Mouse (Mus musculus) midbrain, embryonic 11.5 days (tissue): ENCODE data around the gene Ccnd2. TPM values are rescaled to one million over a fixed set of nuclear protein-coding genes. Genes with fewer than 3 reads are reported as not detected.

ENCODE experiments used
- ATAC-seq: fragments of 200-750 bp; cut with Nextera tagmentation; 2 replicates; pipeline ENCODE4 v1.8.0; 2017; ENCODE audit warnings: moderate TSS enrichment, moderate library complexity; ENCODE audit not compliant: low FRiP score
- DNase-seq: peaks from one replicate; pipeline ENCODE4 v3.0.0; 2015; ENCODE audit warnings: low spot score; ENCODE audit errors: missing footprints
- H3K27ac ChIP-seq: fragments of 300-500 bp; sonication (generic); 2 replicates; pipeline ENCODE4 v1.5.1; 2014; ENCODE audit warnings: low read depth, low read length
- H3K27me3 ChIP-seq: fragments of 300-500 bp; sonication (generic); 2 replicates; pipeline ENCODE4 v1.6.1; 2014; ENCODE audit warnings: mild to moderate bottlenecking, low read length, moderate library complexity, mixed read lengths; ENCODE audit not compliant: control insufficient read depth, insufficient read depth
- H3K36me3 ChIP-seq: fragments of 300-500 bp; sonication (generic); 2 replicates; pipeline ENCODE4 v1.6.1; 2014; ENCODE audit warnings: mild to moderate bottlenecking, low read length, moderate library complexity, mixed read lengths; ENCODE audit not compliant: control insufficient read depth, insufficient read depth
- H3K4me1 ChIP-seq: fragments of 300-500 bp; sonication (generic); 2 replicates; pipeline ENCODE4 v1.6.1; 2014; ENCODE audit warnings: low read length; ENCODE audit not compliant: control insufficient read depth, insufficient read depth
- H3K4me2 ChIP-seq: fragments of 300-500 bp; sonication (generic); 2 replicates; pipeline ENCODE4 v1.6.1; 2014; ENCODE audit warnings: mild to moderate bottlenecking, moderate library complexity
- H3K4me3 ChIP-seq: fragments of 300-500 bp; sonication (generic); 2 replicates; pipeline ENCODE4 v1.5.1; 2014; ENCODE audit warnings: low read depth, low read length
- H3K9ac ChIP-seq: fragments of 300-500 bp; sonication (generic); 2 replicates; pipeline ENCODE4 v1.6.1; 2014; ENCODE audit warnings: low read length
- H3K9me3 ChIP-seq: fragments of 300-500 bp; sonication (generic); 2 replicates; pipeline ENCODE4 v1.6.1; 2016; ENCODE audit warnings: low read length; ENCODE audit not compliant: control insufficient read depth
- WGBS: fragments of 180-500 bp; shearing (Covaris S2); extraction: QIAGEN DNeasy Blood & Tissue Kit; methylation state at CpG from one replicate; pipeline ENCODE4 v1.1.7; 2014; 5-methylcytosine and 5-hydroxymethylcytosine counted together
- polyA plus RNA-seq: library from polyadenylated mRNA; unstranded; fragments of >200 nt; fragmentation: Nextera tagmentation; extraction: Ambion mirVana; gene quantifications from 2 replicates; pipeline ENCODE4 v1.2.1, GENCODE M21; 2014

Ccnd2 gene
- polyA plus RNA-seq, 1 experiment from 2014 or later, result 1,717 TPM

GRCm38 (mm10) chr6:127162842-127163241 is 10.8 kb upstream of the Ccnd2 start:
- Histone ChIP-seq H3K27ac (no peak overlapping the region), H3K4me1 (no peaks in the 10 kb centered on the region), H3K4me3 (no peak overlapping the region), H3K9me3 (no peaks in the 10 kb centered on the region), H3K36me3 (no peaks in the 10 kb centered on the region), H3K27me3 (no peaks in the 10 kb centered on the region), H3K4me2 (no peak overlapping the region), H3K9ac (no peak overlapping the region)
- 65% methylated on average over 6 of the region's 6 CpGs for whole genome bisulfite sequencing
- no peak for DNase-seq
- no peak for ATAC-seq

GRCm38 (mm10) chr6:127157321-127157720 is 5.3 kb upstream of the Ccnd2 start:
- no peak overlapping the region for H3K9ac ChIP-seq
- H3K4me2 ChIP-seq, result no peak overlapping the region
- peaks cover 28% of the 10 kb centered on the region for H3K4me1 ChIP-seq
- 46% methylated on average over 1 of the region's 1 CpGs for WGBS
- H3K27me3 ChIP-seq, result peaks cover 8% of the 10 kb centered on the region
- ATAC-seq, result no peak
- DNase-seq, result no peak
- H3K4me3 ChIP-seq, result no peak overlapping the region
- H3K36me3 ChIP-seq, result no peaks in the 10 kb centered on the region
- H3K9me3 ChIP-seq, result no peaks in the 10 kb centered on the region
- no peak overlapping the region for H3K27ac ChIP-seq

- ATAC-seq (no peak), DNase-seq (peak; percentile 92)
- Histone ChIP-seq H3K4me1 (peaks cover 38% of the 10 kb centered on the region), H3K27me3 (peaks cover 8% of the 10 kb centered on the region), H3K4me2 (peak overlapping the region; percentile 84), H3K9me3 (no peaks in the 10 kb centered on the region), H3K27ac (no peak overlapping the region), H3K36me3 (no peaks in the 10 kb centered on the region), H3K9ac (peak overlapping the region; percentile 40), H3K4me3 (peak overlapping the region; percentile 35)
- 1% methylated on average over 15 of the region's 15 CpGs for WGBS
Measured at GRCm38 (mm10) chr6:127155468-127155867, 3.5 kb upstream of the Ccnd2 start.

GRCm38 (mm10) chr6:127154708-127155268 is 2.8 kb upstream of the Ccnd2 start:
- H3K4me3 ChIP-seq, result peak overlapping the region; percentile 35
- H3K27me3 ChIP-seq, result peaks cover 8% of the 10 kb centered on the region
- no peak overlapping the region; the same call in 1 of the 2 replicates for H3K27ac ChIP-seq
- H3K9me3 ChIP-seq, result no peaks in the 10 kb centered on the region
- H3K9ac ChIP-seq, result peak overlapping the region; percentile 40
- peaks cover 38% of the 10 kb centered on the region for H3K4me1 ChIP-seq
- H3K36me3 ChIP-seq, result no peaks in the 10 kb centered on the region
- WGBS, result under 1% methylated on average over 34 of the region's 34 CpGs
- ATAC-seq, result peak; percentile 14; the same call in 1 of the 2 replicates
- peak; percentile 98 for DNase-seq
- H3K4me2 ChIP-seq, result peak overlapping the region; percentile 84

GRCm38 (mm10) chr6:127153972-127154707 is 2.1 kb upstream of the Ccnd2 start:
- ATAC-seq (no peak), DNase-seq (peak; percentile 95)
- Histone ChIP-seq H3K27ac (no peak overlapping the region; the same call in 1 of the 2 replicates), H3K27me3 (peaks cover 8% of the 10 kb centered on the region), H3K4me1 (peaks cover 38% of the 10 kb centered on the region), H3K9ac (peak overlapping the region; percentile 40; the same call in 1 of the 2 replicates), H3K4me2 (peak overlapping the region; percentile 84), H3K9me3 (no peaks in the 10 kb centered on the region), H3K36me3 (no peaks in the 10 kb centered on the region), H3K4me3 (peak overlapping the region; percentile 35)
- WGBS, result under 1% methylated on average over 30 of the region's 30 CpGs

GRCm38 (mm10) chr6:127153296-127153800 is 1.4 kb upstream of the Ccnd2 start:
- Histone ChIP-seq H3K9me3 (no peaks in the 10 kb centered on the region), H3K27ac (peak overlapping the region; percentile 86; the same call in 1 of the 2 replicates), H3K9ac (peak overlapping the region; percentile 33), H3K4me3 (peak overlapping the region; percentile 63), H3K27me3 (peaks cover 8% of the 10 kb centered on the region), H3K36me3 (no peaks in the 10 kb centered on the region), H3K4me1 (peaks cover 39% of the 10 kb centered on the region), H3K4me2 (peak overlapping the region; percentile 84)
- DNase-seq (peak; percentile 94), ATAC-seq (peak; percentile 17)
- WGBS, result under 1% methylated on average over 25 of the region's 28 CpGs

GRCm38 (mm10) chr6:127151565-127152105 is 358 bp downstream of the Ccnd2 start:
- Histone ChIP-seq H3K27ac (peak overlapping the region; percentile 86), H3K36me3 (peaks cover 3% of the 10 kb centered on the region; the same call in 1 of the 2 replicates), H3K27me3 (peaks cover 8% of the 10 kb centered on the region), H3K4me3 (peak overlapping the region; percentile 63), H3K9me3 (no peaks in the 10 kb centered on the region), H3K4me2 (peak overlapping the region; percentile 84), H3K9ac (peak overlapping the region; percentile 66), H3K4me1 (peaks cover 49% of the 10 kb centered on the region)
- ATAC-seq (peak; percentile 4), DNase-seq (peak; percentile 96)
- WGBS, result under 1% methylated on average over 29 of the region's 29 CpGs

- peak overlapping the region; percentile 63 for H3K4me3 ChIP-seq
- under 1% methylated on average over 33 of the region's 34 CpGs for WGBS
- peak; percentile 98 for DNase-seq
- peaks cover 3% of the 10 kb centered on the region; the same call in 1 of the 2 replicates for H3K36me3 ChIP-seq
- H3K27ac ChIP-seq, result peak overlapping the region; percentile 86
- no peaks in the 10 kb centered on the region for H3K9me3 ChIP-seq
- H3K27me3 ChIP-seq, result peaks cover 8% of the 10 kb centered on the region
- H3K9ac ChIP-seq, result peak overlapping the region; percentile 92
- peaks cover 52% of the 10 kb centered on the region for H3K4me1 ChIP-seq
- peak overlapping the region; percentile 84 for H3K4me2 ChIP-seq
- ATAC-seq, result peak; percentile 68
Measured at GRCm38 (mm10) chr6:127150663-127151564, 1.1 kb downstream of the Ccnd2 start.
